Comparison of ENCODE assay signal across 14 mouse cellular contexts in the genomic region with DNA sequence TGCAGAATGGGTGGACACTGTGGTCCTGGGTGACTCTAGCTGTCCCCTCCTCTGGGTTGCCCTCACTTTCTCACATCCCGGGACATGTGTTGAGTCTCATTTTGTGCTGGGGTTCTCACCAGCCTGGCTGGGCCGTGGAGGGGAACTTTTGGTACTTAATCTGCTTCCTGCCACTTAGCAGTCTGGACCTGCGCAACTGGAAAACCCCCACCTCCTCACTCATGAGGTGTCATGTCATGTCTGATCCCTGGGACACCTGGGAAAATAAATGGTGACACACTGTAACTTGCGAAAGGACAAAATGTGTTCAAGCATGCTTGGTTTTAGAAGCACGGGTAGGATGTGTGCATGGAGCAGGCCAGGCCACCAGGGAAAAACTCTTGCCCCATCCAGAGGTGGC. TPM values are rescaled to one million over a fixed set of nuclear protein-coding genes. Genes with fewer than 3 reads are reported as not detected.
DNase-seq lines count a peak whose midpoint lies in the region; ATAC-seq and TF ChIP-seq lines count a peak whose summit lies in the region.
"Had no signal": no experiment of that assay in that cellular context is flagged by ENCODE, and none has a peak within 500 bp of the region (broad histone marks: within the 10 kb centered on the region; RNA-seq: fewer than 3 reads in every experiment).

No protein-coding gene starts in this region.

- no peaks in the 10 kb centered on the region for H3K4me1 ChIP-seq in lung, embryonic 14.5 days (ENCODE audit: insufficient read depth)
- H3K4me1 ChIP-seq in forebrain, postnatal 0 days (ENCODE audit: insufficient read depth), result 0 out of 2 replicates have a peak, but pooled peaks cover 7% of the 10 kb centered on the region

- no peak overlapping the region for H3K27ac ChIP-seq in lung, embryonic 14.5 days (ENCODE audit: low read depth)
- H3K27ac ChIP-seq in forebrain, postnatal 0 days (ENCODE audit: low read depth, low read length), result no peak overlapping the region
- H3K27ac ChIP-seq: embryonic facial prominence, embryonic 15.5 days; forebrain, embryonic 15.5 days; hindbrain, embryonic 14.5 days had no signal

- no peaks in the 10 kb centered on the region for H3K27me3 ChIP-seq in lung, embryonic 14.5 days (ENCODE audit: insufficient read depth, low read length)
- no peaks in the 10 kb centered on the region for H3K27me3 ChIP-seq in forebrain, postnatal 0 days (ENCODE audit: insufficient read depth, low read length)
- H3K27me3 ChIP-seq: forebrain, embryonic 15.5 days had no signal

- no peaks in the 10 kb centered on the region for H3K9me3 ChIP-seq in lung, embryonic 14.5 days (ENCODE audit: low read depth, low read length)
- H3K9me3 ChIP-seq in forebrain, postnatal 0 days (ENCODE audit: low read length), result no peaks in the 10 kb centered on the region
- H3K9me3 ChIP-seq: embryonic facial prominence, embryonic 15.5 days; forebrain, embryonic 15.5 days; hindbrain, embryonic 10.5 days had no signal

- H3K36me3 ChIP-seq in lung, embryonic 14.5 days (ENCODE audit: insufficient read depth), result no peaks in the 10 kb centered on the region
- no peaks in the 10 kb centered on the region for H3K36me3 ChIP-seq in forebrain, postnatal 0 days (ENCODE audit: insufficient read depth)
- H3K36me3 ChIP-seq: embryonic facial prominence, embryonic 15.5 days; forebrain, embryonic 15.5 days; hindbrain, embryonic 10.5 days had no signal

- no peak for TF ChIP-seq CTCF in lung, embryonic 14.5 days (IDR thresholded peaks at IDR 0.05; ENCODE audit: low read depth)
- TF ChIP-seq CTCF in forebrain, postnatal 0 days (IDR thresholded peaks at IDR 0.05; ENCODE audit: low read depth), result no peak

- ATAC-seq in lung, embryonic 14.5 days (ENCODE audit: insufficient read depth), result peak; percentile 25; the same call in 1 of the 2 replicates
- ATAC-seq in activated CD4-positive, CD25-positive, alpha-beta regulatory T cell, adult 4 months, result peak; percentile 46
- ATAC-seq in forebrain, postnatal 0 days, result no peak

- no peak overlapping the region for H3K9ac ChIP-seq in lung, embryonic 14.5 days
- H3K9ac ChIP-seq in forebrain, postnatal 0 days, result no peak overlapping the region
- H3K9ac ChIP-seq: embryonic facial prominence, embryonic 15.5 days; forebrain, embryonic 15.5 days; hindbrain, embryonic 14.5 days had no signal

- no peak overlapping the region for H3K4me3 ChIP-seq in lung, embryonic 14.5 days (ENCODE audit: low read depth, low read length)
- no peak overlapping the region for H3K4me3 ChIP-seq in forebrain, postnatal 0 days (ENCODE audit: low read depth, low read length)
- H3K4me3 ChIP-seq: embryonic facial prominence, embryonic 15.5 days; erythroblast, embryonic 14.5 days; forebrain, embryonic 15.5 days; hindbrain, embryonic 10.5 days had no signal

- no peak for DNase-seq in lung, embryonic 14.5 days
- DNase-seq in lung, adult 18-20 months, result no peak
- peak; percentile 51 for DNase-seq in CD4-positive, CD25-positive, alpha-beta regulatory T cell, adult 2 months (ENCODE audit: low read depth, low spot score)
- no peak for DNase-seq in adrenal gland, postnatal 36 days
- DNase-seq in forebrain, postnatal 0 days, result no peak
- DNase-seq: adrenal gland, adult 8-10 months; cerebellum, adult 11 months had no signal

- WGBS in lung, embryonic 14.5 days, result 82% methylated on average over 5 of the region's 5 CpGs
- WGBS in forebrain, postnatal 0 days, result 91% methylated on average over 5 of the region's 5 CpGs

- no peak overlapping the region for H3K4me2 ChIP-seq in lung, embryonic 14.5 days
- no peak overlapping the region for H3K4me2 ChIP-seq in forebrain, postnatal 0 days (ENCODE audit: low read depth)
- H3K4me2 ChIP-seq: embryonic facial prominence, embryonic 15.5 days; forebrain, embryonic 15.5 days; heart, embryonic 11.5 days; hindbrain, embryonic 14.5 days had no signal

RNA-seq across cellular contexts. Expression of gene Afap1, which starts 8.4 kb away (rescaled TPM):
- polyA plus RNA-seq in lung, embryonic 14.5 days (2014; fragmentation: Nextera tagmentation; extraction: Ambion mirVana), result 19.4 and 19.7 TPM in 2 replicates
- polyA plus RNA-seq in activated CD4-positive, CD25-positive, alpha-beta regulatory T cell, adult 4 months (2017; shearing (Covaris generic)), result 1 to 10 TPM; 3.7 to 6.6 TPM
- total RNA-seq in adrenal gland, postnatal 36 days (2021), result 10 to 100 TPM; 21.1 to 25.9 TPM
- total RNA-seq in forebrain, postnatal 0 days (2014; rRNA removed), result 44.2 and 48.2 TPM in 2 replicates
- 45.6 and 49.3 TPM in 2 replicates for polyA plus RNA-seq in forebrain, postnatal 0 days (2015; fragmentation: Nextera tagmentation; extraction: Ambion mirVana)
